11 mouse cellular contexts compared by ENCODE assay signal in genomic region chr12:100124913-100125798, GRCm38 (mm10). TPM values are rescaled to one million over a fixed set of nuclear protein-coding genes. Genes with fewer than 3 reads are reported as not detected.
DNase-seq lines count a peak whose midpoint lies in the region; ATAC-seq and TF ChIP-seq lines count a peak whose summit lies in the region.
"Had no signal": no experiment of that assay in that cellular context is flagged by ENCODE, and none has a peak within 500 bp of the region (broad histone marks: within the 10 kb centered on the region; RNA-seq: fewer than 3 reads in every experiment).

No protein-coding gene starts in this region.

- no peaks in the 10 kb centered on the region for H3K27me3 ChIP-seq in liver, embryonic 14.5 days (ENCODE audit: control insufficient read depth, insufficient read depth, low read length)
- H3K27me3 ChIP-seq: midbrain, embryonic 12.5 days had no signal

- H3K4me3 ChIP-seq in liver, embryonic 14.5 days (ENCODE audit: insufficient read depth in 1 of 2, low read depth in 2 of 2, low read length in 2 of 2): no peak overlapping the region
- H3K4me3 ChIP-seq: midbrain, embryonic 12.5 days had no signal

- H3K9me3 ChIP-seq in liver, embryonic 14.5 days (ENCODE audit: control insufficient read depth, low read length): no peaks in the 10 kb centered on the region
- H3K9me3 ChIP-seq: midbrain, embryonic 12.5 days had no signal

- no peak overlapping the region for H3K9ac ChIP-seq in liver, embryonic 14.5 days (replicated peaks)
- H3K9ac ChIP-seq: midbrain, embryonic 12.5 days had no signal

- peaks cover 52% of the 10 kb centered on the region for H3K36me3 ChIP-seq in liver, embryonic 14.5 days (replicated peaks; ENCODE audit: control insufficient read depth, insufficient read depth, low read depth)

- no peak overlapping the region for H3K27ac ChIP-seq in liver, embryonic 14.5 days
- H3K27ac ChIP-seq: midbrain, embryonic 12.5 days had no signal

- no peak for ATAC-seq in liver, embryonic 14.5 days (ENCODE audit: insufficient read depth)
- 0 out of 2 replicates have a peak, but pooled peaks have one; percentile 46 for ATAC-seq in megakaryocyte-erythroid progenitor cell, adult 5-6 weeks (replicated peaks; ENCODE audit: low FRiP score, low TSS enrichment, poor library complexity, severe bottlenecking)

- no peaks in the 10 kb centered on the region for H3K4me1 ChIP-seq in liver, embryonic 14.5 days (replicated peaks; ENCODE audit: control insufficient read depth in 2 of 2, insufficient read depth in 2 of 2, low read length in 1 of 2)
- H3K4me1 ChIP-seq: midbrain, embryonic 12.5 days had no signal

- no peak overlapping the region for H3K4me2 ChIP-seq in liver, embryonic 14.5 days (ENCODE audit: low read depth)
- H3K4me2 ChIP-seq: midbrain, embryonic 12.5 days had no signal

- TF ChIP-seq EP300 in liver, embryonic 14.5 days (IDR thresholded peaks at IDR 0.05; ENCODE audit: low read depth): no peak

- peak; percentile 27 for DNase-seq in cerebellum, adult 9-11 months
- no peak for DNase-seq in cerebellum, adult 11-12 months
- DNase-seq in liver, embryonic 14.5 days (ENCODE audit: low read depth in 3 of 3, low spot score in 3 of 3): no peak
- DNase-seq in liver: no peak
- DNase-seq in brain, embryonic 14.5 days (ENCODE audit: low read depth): no peak
- DNase-seq in layer of hippocampus, postnatal 10 days (ENCODE audit: low spot score in 2 of 2): no peak
- no peak for DNase-seq in layer of hippocampus, postnatal 25 days (ENCODE audit: extremely low spot score in 1 of 2, low spot score in 1 of 2)
- DNase-seq: cerebellum, adult 8-10 months; gastrocnemius, postnatal 25 days had no signal

- 79% methylated on average over 16 of the region's 16 CpGs for WGBS in liver, embryonic 14.5 days (ENCODE audit: insufficient replicate concordance)

- TF ChIP-seq CTCF in liver, embryonic 14.5 days (IDR thresholded peaks at IDR 0.05; ENCODE audit: low read depth): peak; percentile 54
- peak; percentile 30; the same call in 1 of the 2 replicates for TF ChIP-seq CTCF in brain, embryonic 14.5 days (IDR thresholded peaks at IDR 0.05; ENCODE audit: borderline replicate concordance, extremely low read depth, insufficient read depth, insufficient read length)

- no peak for TF ChIP-seq POLR2A in brain, embryonic 14.5 days (IDR thresholded peaks at IDR 0.05; ENCODE audit: borderline replicate concordance, extremely low read depth, insufficient read depth, insufficient read length, poor library complexity, severe bottlenecking)

RNA-seq across cellular contexts. Expression of gene Psmc1, which starts 15.2 kb away (rescaled TPM):
- polyA plus RNA-seq in liver, embryonic 14.5 days (2012; rRNA removed): 33.3 and 66.9 TPM in 2 replicates
- 148 TPM in 2 replicates for polyA plus RNA-seq in liver, embryonic 14.5 days (2014; fragmentation: Nextera tagmentation; extraction: Ambion mirVana)
- 108 and 128 TPM in 2 replicates for polyA plus RNA-seq in brain, embryonic 14.5 days (2012; rRNA removed)
- total RNA-seq in megakaryocyte-erythroid progenitor cell, adult 5-6 weeks (2014; fragmentation: Nextera tagmentation): 198 and 227 TPM in 2 replicates
- 293 and 383 TPM in 2 replicates for total RNA-seq in megakaryocyte-erythroid progenitor cell, adult 5-6 weeks (2017)
- total RNA-seq in layer of hippocampus, postnatal 10 days (2021): 100 to 1,000 TPM; 207 to 211 TPM
- total RNA-seq in layer of hippocampus, postnatal 25 days (2021): 100 to 1,000 TPM; 171 to 205 TPM

RNA-seq across cellular contexts. Expression of gene Nrde2, which starts 34.3 kb away (rescaled TPM):
- polyA plus RNA-seq in liver, embryonic 14.5 days (2012; rRNA removed): 2.5 and 3.6 TPM in 2 replicates
- polyA plus RNA-seq in liver, embryonic 14.5 days (2014; fragmentation: Nextera tagmentation; extraction: Ambion mirVana): 4.1 and 4.2 TPM in 2 replicates
- 16.1 and 16.3 TPM in 2 replicates for polyA plus RNA-seq in brain, embryonic 14.5 days (2012; rRNA removed)
- 10.4 and 14.9 TPM in 2 replicates for total RNA-seq in megakaryocyte-erythroid progenitor cell, adult 5-6 weeks (2014; fragmentation: Nextera tagmentation)
- total RNA-seq in megakaryocyte-erythroid progenitor cell, adult 5-6 weeks (2017): 34.5 and 36.1 TPM in 2 replicates
- 10 to 100 TPM; 17.1 to 19.0 TPM for total RNA-seq in layer of hippocampus, postnatal 10 days (2021)
- total RNA-seq in layer of hippocampus, postnatal 25 days (2021): 10 to 100 TPM; 19.4 to 21.7 TPM
